Mouse (Mus musculus) 3T3-L1 (cell line): ENCODE data around the gene Mfsd2a.

Experiments
- DNase-seq: peaks from one replicate; pipeline ENCODE4 v3.0.0-alpha.2; 2015; ENCODE audit warnings: low read depth, low spot score

Gene Mfsd2a

DNA sequence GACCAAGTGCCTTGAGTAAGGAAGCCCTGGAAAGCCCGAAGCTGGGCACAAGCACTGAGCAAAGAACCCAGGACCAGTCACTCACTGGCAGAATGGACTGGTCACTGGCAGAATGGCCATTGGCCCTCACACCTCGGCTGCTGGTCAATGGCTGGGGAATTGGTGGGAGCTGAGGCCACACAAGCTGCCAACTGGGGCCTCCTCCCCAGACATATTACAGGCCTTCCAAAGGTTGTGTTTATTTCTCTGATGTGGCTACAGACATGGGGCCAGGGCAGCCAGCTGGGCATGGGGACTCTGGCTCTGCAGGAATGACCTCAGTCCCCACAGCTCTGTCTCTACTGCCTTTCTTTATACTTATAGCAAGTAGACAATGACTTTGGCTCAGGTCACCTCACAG is 17.9 kb upstream of the Mfsd2a start:
- no peak for DNase-seq

DNA sequence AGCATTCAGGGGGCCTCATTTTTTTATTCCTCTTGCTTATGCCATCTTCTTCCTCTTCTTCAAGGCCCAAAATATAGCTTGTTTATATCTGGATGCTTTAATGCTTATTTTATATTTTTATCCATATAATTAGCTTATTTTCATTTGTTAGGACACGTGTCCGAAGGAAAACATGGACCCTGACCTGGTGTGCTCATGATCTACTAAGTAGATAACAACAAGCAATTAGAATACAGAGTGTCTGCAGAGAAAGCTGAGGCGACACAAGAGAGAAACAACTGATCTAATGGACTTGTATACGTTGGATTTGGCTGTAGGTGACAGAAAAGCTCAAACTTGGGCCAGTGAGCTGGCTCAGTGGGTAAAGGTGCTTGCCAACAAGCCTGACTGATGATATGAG is 15.9 kb upstream of the Mfsd2a start:
- no peak for DNase-seq

DNA sequence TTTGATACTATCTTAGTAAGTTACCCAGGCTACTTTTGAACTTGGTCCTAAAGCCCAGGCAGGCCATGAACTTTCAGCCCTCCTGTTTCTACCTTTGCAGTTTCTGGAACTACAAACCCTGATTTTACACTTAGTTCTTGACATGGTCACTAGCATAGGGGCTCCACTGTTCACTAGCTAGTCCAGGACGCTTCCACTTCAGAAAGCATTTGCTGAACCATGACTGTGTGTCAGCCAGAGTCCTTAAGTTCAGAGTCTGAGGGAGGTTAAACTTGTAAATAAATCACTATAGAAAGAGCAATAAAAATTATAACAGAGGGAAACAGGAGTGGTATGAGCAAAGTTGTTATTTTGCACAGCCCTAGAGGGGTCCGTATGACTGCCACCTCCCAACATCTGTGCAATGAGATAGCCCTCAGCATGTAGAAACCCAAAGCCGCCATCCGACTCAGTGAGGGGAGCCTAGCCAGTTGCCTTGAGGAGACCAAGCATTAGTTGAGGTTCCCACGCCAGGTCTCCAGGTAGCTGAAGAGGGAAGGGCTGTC is 14.1 kb upstream of the Mfsd2a start:
- no peak for DNase-seq

DNA sequence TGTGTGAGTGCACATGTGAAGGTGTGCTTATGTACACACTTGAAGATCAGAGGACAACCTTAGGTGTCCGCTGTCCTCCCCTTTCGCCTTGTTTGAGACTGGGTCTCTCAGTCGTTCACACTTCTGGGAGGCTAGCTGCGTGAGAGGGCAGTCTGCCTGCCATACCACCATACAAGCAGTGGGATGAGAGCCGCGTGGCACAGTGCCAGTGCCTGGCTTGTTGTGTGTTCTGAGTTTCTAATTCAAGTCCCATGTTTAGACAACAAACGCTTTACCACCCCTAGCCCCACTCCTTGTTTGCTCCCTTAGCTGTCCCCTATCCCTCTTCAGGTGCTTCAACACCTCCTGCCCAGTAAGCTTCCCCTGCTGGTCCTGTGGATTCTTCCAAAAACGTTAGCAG is 11.1 kb upstream of the Mfsd2a start:
- DNase-seq = no peak

DNA sequence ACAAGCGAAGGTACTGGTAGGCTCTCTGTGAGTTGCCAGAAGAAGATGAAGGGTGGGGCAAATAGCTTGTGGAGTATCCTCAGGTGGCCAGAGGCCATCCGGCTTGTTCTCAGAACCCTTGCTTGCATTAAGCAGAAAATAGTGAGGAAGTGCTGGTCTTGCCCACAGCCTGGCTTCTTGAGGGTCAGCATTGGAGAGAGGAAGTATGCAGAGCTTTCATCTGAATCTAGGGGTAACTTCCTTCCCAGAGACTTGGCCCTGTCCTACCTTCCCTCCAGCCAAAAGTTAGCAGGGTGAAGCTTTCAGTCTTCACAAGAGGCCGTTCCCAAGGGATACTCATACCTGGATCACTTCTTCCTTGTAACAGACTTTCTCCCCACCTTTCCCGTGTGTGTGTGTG is 10.7 kb upstream of the Mfsd2a start:
- no peak for DNase-seq

GRCm38 (mm10) chr4:122971191-122971590 is 10.2 kb upstream of the Mfsd2a start:
- DNase-seq = no peak

- DNase-seq = no peak
These were observed 7.1 kb upstream of the Mfsd2a start for GRCm38 (mm10) chr4:122968106-122968505.

DNA sequence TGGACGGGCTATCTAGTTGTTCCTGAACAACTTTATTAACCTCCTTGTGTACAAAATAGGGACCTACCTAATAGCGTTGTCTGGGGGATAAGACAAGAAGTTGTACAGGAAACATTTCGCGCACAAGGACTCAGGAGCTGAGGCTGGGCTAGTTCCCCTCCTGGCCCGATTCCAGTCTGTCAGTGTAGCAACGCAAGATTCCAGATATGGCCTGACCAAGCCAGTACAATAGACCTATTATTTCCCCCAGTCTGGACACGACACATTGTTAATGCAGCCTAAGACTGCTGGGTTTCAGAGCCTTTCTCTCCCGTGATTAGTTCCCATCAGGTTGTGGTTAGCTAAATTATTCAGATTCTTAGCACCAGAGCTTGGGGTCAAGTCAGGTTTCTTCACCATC is 1.8 kb upstream of the Mfsd2a start:
- no peak for DNase-seq

DNA sequence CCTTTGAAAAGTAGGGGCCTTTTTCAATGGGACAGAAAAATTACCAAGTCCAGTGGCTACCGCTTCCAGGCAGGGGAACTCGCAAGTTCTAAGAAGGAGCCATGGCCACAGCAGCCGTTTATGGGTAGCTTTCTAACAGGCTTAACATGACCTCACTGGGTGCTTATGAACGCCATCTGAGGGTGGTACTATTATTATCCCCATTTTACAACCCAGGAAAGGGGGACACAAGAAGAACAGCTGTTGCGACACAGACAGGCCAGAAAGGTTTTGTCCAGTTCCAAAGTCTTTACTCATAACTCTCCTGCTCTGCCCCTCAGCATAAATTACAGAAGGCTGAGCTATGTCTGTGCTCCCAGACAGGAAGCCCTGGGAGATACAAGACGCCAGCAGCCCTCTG is 601 bp upstream of the Mfsd2a start:
- no peak for DNase-seq

- DNase-seq = no peak
These were observed 478 bp downstream of the Mfsd2a start for GRCm38 (mm10) chr4:122960321-122961099.

- no peak for DNase-seq
These were observed 1.2 kb downstream of the Mfsd2a start for GRCm38 (mm10) chr4:122959816-122960215.

GRCm38 (mm10) chr4:122958491-122959031 is 2.4 kb downstream of the Mfsd2a start:
- no peak for DNase-seq

DNA sequence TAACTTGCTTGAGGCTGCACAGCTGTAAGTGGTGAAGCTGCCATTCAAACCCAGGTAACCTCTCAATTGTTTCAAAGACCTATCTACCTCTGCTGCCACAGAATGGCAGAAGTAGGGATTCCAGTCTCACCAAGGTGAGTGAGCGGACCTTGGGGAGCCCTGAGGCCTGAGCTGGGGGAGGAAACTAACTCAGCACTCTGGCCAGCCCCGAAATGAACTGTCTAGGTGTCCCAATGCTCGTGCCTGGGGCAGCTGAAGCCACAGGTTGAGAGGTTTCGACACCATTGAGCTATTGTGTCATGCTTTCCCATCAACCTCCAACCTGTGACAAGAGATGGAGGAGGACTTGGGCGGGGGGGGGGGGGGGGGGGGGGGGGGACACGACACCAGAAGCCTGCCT is 4.7 kb downstream of the Mfsd2a start:
- no peak for DNase-seq

- DNase-seq = peak; percentile 13
These were observed 5.4 kb downstream of the Mfsd2a start for GRCm38 (mm10) chr4:122955412-122956136.

DNA sequence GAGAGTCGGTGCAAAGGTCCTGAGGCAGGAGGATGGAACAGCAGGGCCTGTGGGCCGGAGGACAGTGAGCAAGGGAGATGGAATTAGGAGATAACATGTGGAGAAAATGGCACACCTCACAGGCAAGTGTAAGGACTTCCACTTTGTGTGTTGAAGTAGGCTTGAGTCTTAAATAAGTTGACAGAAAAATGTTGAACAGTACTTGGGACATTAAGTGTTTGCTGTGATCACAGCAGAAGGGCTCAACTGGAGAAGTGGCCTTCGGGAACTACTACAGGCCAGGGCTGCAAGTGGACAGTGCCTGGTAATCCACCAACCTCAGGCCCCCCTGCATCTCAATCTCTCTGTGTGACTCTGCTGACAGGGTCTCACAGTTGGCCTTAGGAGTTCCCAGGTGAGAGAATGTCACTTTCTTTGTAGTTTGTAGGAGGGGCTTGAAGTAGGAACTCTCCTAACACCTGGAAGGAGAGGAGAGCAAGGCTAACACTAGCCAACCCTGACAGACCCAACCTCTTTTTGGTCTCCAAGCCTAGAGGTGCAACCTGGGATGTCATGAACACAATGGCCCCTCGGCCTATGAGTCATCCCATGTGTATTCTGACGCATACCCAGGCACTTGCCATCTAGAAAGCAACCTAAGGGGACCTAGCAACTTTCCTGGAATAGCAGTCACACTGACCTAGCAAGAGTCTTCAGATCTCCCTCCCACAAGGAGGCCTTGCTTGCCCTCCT is 6.1 kb downstream of the Mfsd2a start:
- peak; percentile 14 for DNase-seq

- no peak for DNase-seq
These were observed 11.9 kb downstream of the Mfsd2a start for GRCm38 (mm10) chr4:122949096-122949495.

GRCm38 (mm10) chr4:122947223-122947622 is 13.8 kb downstream of the Mfsd2a start:
- no peak for DNase-seq

- DNase-seq = peak; percentile 9
These were observed 16.6 kb downstream of the Mfsd2a start for GRCm38 (mm10) chr4:122944408-122944807.

DNA sequence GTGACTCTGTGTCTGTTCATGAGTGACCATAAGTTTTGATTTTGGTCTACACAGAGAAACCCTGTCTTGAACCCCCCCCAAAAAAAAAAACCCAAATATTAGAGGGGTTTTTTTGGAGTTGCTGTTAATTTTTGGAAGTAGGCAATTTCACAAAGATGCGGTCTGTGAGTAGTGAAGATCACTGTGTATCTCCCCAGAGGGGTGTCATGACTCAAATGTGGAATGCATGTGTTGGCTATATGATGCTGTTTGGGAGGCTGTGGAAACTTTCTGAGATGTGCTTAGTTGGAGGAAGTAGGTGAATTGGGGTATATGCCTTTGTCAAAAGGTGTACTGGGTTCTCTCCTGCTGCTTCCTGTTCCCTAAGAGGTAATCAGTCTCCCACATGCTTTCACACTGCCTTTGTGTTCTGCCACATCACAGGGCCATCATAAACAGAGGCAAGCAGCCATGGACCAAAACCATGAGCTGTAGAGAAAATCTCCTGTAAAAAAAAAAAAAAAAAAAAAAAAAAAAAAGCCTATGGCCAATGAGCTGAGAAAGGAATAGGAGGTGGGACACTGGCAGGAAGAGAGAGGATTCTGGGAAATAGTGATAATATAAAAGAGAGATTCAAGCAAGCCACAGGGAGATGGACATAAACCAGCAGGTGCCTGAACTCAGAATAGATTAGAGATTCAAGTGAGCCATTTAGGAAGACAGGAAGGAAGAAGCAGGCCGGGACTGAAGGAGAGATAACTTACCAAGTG is 21.8 kb downstream of the Mfsd2a start:
- no peak for DNase-seq

DNA sequence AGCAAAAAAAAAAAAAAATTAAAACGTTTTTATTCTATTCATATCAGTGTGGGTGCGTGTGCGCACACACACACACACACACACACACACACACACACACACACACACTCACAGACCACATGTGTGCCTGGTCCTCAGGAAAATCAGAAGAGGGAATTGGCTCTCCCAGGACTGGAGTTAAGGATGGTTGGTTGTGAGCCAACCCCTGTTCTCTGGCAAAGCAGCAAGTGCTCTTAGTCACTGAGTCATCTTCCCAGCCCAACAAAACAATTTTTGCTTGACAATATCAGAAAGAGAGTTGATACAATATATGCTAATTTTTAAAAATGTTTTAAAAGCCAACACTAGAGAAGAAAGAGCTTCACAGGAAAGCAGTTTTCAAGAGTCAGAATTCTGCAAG is 23.5 kb downstream of the Mfsd2a start:
- DNase-seq = peak; percentile 36

DNA sequence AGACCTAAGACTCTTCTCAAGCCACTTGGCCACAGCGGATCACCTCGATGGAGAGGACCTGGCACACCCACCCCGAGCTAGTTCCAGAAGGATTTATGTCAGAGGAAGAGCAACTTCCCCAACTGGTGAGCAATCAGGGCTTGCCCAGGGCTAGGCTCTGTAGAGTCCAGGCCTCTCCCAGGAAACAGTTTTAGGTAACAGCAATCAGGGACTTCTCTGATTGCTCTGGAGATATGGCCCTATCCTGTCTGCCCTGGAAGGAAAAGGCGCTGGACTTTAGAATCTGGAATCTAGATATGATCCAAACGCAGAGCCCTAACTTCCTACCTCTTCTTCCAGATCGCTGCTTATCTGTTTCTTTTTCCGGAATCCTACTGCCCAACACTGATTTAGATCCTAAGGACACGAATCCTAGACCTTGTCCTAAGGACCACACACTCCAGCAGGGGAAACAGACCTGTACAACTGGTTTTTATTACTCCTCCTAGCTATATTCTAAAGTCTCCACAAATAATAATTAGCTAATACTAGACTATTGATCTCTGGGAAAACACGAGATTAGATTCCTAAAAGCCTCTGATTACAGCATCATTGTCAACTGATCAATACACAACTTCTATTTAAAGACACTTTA is 25.4 kb downstream of the Mfsd2a start:
- no peak for DNase-seq
